Mouse (Mus musculus) liver, embryonic 14 days (tissue): ENCODE data around the gene Ramp2. TPM values are rescaled to one million over a fixed set of nuclear protein-coding genes. Genes with fewer than 3 reads are reported as not detected.

ENCODE experiments used
- polyA plus RNA-seq: library from polyadenylated mRNA; depleted of rRNA; stranded (reverse); fragments of >200 nt; gene quantifications from 2 replicates; pipeline ENCODE4 v1.2.3, GENCODE M21; 2012; rRNA removed

The Ramp2 gene
- polyA plus RNA-seq: 13.0 and 15.1 TPM in 2 replicates

GRCm38 (mm10) chr11:101245855-101246701 lies at the start of gene Ramp2:
TSS of gene Ramp2 (plus strand) at chr11:101246028.

GRCm38 (mm10) chr11:101226065-101226701 lies 19.6 kb upstream of the Ramp2 start, which contains the start of gene Ezh1:
TSS of gene Ezh1 (minus strand) at chr11:101226463.

DNA sequence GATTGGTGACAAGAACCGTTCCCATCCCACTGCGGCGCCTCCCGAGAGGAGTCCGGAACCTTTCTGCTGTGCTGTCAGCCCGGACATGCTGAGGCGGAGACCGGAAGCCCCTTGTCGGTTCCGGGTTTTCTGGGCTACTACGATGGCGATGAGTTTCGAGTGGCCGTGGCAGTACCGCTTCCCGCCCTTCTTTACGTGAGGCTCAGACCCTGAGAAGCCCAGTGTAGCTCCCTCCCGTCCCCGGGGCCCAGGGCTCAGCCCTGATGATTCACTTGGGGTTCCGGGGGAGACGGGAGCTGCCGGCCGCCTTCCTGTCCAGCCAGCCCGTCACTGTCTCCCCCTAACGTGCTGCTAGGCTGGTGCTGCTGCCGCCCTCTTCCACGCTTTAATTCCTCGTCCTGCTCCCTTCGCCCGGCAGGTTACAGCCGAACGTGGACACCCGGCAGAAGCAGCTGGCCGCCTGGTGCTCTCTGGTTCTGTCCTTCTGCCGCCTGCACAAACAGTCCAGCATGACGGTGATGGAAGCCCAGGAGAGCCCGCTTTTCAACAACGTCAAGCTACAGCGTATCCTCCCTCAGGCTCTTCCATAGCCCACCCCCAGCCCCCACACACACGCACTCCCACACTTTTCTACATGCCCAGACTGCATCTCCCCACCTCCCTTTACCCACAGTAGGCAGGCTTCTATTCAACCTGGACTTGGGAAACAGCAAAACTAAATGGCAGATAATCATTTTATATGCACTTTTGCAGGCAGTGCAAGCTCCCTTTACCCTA lies 8.0 kb downstream of the Ramp2 start, which contains the start of gene Vps25:
TSS of gene Vps25 (plus strand) at position 95 of the 777 bp plus-strand sequence.

DNA sequence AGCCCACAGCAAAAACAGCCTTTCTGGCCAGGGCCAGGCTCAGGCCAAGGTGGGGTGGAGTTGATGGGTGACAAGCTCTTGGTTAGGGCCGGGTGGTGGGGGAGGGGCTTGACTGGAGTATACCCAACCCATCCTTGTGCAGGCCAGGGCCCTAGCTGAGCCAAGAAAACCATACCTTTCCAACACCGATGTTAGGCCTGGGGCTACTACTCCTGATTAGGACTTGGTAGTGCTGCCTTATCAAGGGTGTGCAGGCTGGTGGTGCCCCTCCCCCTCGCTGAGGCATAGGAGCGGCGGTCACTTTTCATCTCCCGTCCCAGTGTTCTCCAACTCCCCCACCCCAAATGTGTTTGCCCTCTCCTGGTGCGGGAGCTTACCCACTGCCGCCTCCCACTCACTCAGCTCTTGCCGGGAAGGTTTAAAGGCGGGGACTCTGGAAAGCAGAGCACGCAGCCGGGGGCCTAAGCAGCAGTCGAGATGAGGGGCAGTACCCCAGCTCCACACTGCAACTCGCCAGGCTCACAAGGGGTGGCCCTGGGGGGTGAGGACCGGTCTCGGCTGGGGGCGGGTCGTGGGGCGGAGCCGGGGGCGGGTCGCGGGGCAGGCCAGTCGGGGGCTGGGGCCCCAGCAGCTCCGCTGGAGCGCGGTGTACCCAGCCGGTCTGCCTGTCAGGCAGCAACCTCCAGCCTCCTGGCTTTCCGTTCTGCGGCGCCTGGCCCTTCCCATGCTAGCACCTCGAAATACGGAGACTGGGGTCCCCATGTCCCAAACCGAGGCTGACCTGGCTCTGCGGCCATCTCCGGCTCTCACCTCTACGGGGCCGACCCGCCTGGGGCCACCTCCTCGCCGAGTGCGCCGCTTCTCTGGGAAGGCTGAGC lies 14.4 kb downstream of the Ramp2 start, which contains the start of gene Wnk4:
TSS of gene Wnk4 (plus strand) at position 620 of the 878 bp plus-strand sequence.

GRCm38 (mm10) chr11:101278223-101279192 lies 32.7 kb downstream of the Ramp2 start, which contains the start of the genes Cntd1 and Coa3:
TSS of gene Cntd1 (plus strand) at chr11:101279012.
TSS of gene Coa3 (minus strand) at chr11:101279114.

GRCm38 (mm10) chr11:101302004-101302798 lies 56.4 kb downstream of the Ramp2 start, which contains the start of gene Becn1:
TSS of gene Becn1 (minus strand) at chr11:101302286.

Other genes with a start within 250 kb of the Ramp2 start
- gene Atp6v0a1, start 236.6 kb upstream of the Ramp2 start, polyA plus RNA-seq: 28.4 and 31.1 TPM in 2 replicates
- gene Naglu, start 176.0 kb upstream of the Ramp2 start, polyA plus RNA-seq: 2.9 and 3.4 TPM in 2 replicates
- gene Hsd17b1, start 167.6 kb upstream of the Ramp2 start, polyA plus RNA-seq: 0.16 and 0.29 TPM in 2 replicates
- gene Coasy, start 163.5 kb upstream of the Ramp2 start, polyA plus RNA-seq: 13.9 and 16.1 TPM in 2 replicates
- gene Mlx, start 158.8 kb upstream of the Ramp2 start, polyA plus RNA-seq: 16.2 and 18.2 TPM in 2 replicates
- 17.9 and 19.9 TPM in 2 replicates for gene Psmc3ip, start 150.6 kb upstream of the Ramp2 start, polyA plus RNA-seq
- gene Retreg3, start 126.1 kb upstream of the Ramp2 start, polyA plus RNA-seq: 18.0 and 21.8 TPM in 2 replicates
- gene Tubg1, start 126.1 kb upstream of the Ramp2 start, polyA plus RNA-seq: 8.7 and 13.8 TPM in 2 replicates
- 0.08 and 0.11 TPM in 2 replicates for gene Tubg2, start 90.1 kb upstream of the Ramp2 start, polyA plus RNA-seq
- gene Cntnap1, start 75.5 kb upstream of the Ramp2 start, polyA plus RNA-seq: 0.14 and 0.15 TPM in 2 replicates
- gene Plekhh3, start 74.7 kb upstream of the Ramp2 start, polyA plus RNA-seq: 0.95 and 0.97 TPM in 2 replicates
- not detected in 2 replicates for gene Ccr10, start 70.6 kb upstream of the Ramp2 start, polyA plus RNA-seq
- gene Ezh1, start 19.6 kb upstream of the Ramp2 start, polyA plus RNA-seq: 8.9 and 9.4 TPM in 2 replicates
- 34.6 and 40.2 TPM in 2 replicates for gene Vps25, start 7.7 kb downstream of the Ramp2 start, polyA plus RNA-seq
- gene Wnk4, start 14.5 kb downstream of the Ramp2 start, polyA plus RNA-seq: 5.2 and 5.4 TPM in 2 replicates
- 0.37 and 0.56 TPM in 2 replicates for gene Cntd1, start 33.0 kb downstream of the Ramp2 start, polyA plus RNA-seq
- 50.7 and 59.2 TPM in 2 replicates for gene Coa3, start 33.1 kb downstream of the Ramp2 start, polyA plus RNA-seq
- gene Becn1, start 56.3 kb downstream of the Ramp2 start, polyA plus RNA-seq: 67.0 and 70.3 TPM in 2 replicates
- 111 and 131 TPM in 2 replicates for gene Psme3, start 70.2 kb downstream of the Ramp2 start, polyA plus RNA-seq
- 3.2 and 5.2 TPM in 2 replicates for gene Aoc2, start 79.0 kb downstream of the Ramp2 start, polyA plus RNA-seq
- 0.17 and 0.24 TPM in 2 replicates for gene Aoc3, start 84.6 kb downstream of the Ramp2 start, polyA plus RNA-seq
- gene G6pc, start 121.5 kb downstream of the Ramp2 start, polyA plus RNA-seq: 0.01 TPM in 2 replicates
- gene Aarsd1, start 171.6 kb downstream of the Ramp2 start, polyA plus RNA-seq: 26.3 and 29.3 TPM in 2 replicates
- 1.2 and 1.4 TPM in 2 replicates for gene Gm27029, start 178.8 kb downstream of the Ramp2 start, polyA plus RNA-seq
- gene Rundc1, start 179.1 kb downstream of the Ramp2 start, polyA plus RNA-seq: 3.4 and 4.2 TPM in 2 replicates
- gene Ptges3l, start 179.3 kb downstream of the Ramp2 start, polyA plus RNA-seq: 0.92 and 1.4 TPM in 2 replicates
- 934 and 1,025 TPM in 2 replicates for gene Rpl27, start 196.3 kb downstream of the Ramp2 start, polyA plus RNA-seq
- 19.6 and 24.0 TPM in 2 replicates for gene Ifi35, start 202.4 kb downstream of the Ramp2 start, polyA plus RNA-seq
- 2.7 and 3.3 TPM in 2 replicates for gene Rnd2, start 219.0 kb downstream of the Ramp2 start, polyA plus RNA-seq
- 8.3 and 9.3 TPM in 2 replicates for gene Vat1, start 220.2 kb downstream of the Ramp2 start, polyA plus RNA-seq